Mouse (Mus musculus): Measurements from ENCODE around the gene Gm47841.

Gm47841 gene

GRCm38 (mm10) chr15:101047194-101047555, at the start of gene Gm47841:
TSS of gene Gm47841 (minus strand) at chr15:101047397.
- no peak for DNase-seq

DNA sequence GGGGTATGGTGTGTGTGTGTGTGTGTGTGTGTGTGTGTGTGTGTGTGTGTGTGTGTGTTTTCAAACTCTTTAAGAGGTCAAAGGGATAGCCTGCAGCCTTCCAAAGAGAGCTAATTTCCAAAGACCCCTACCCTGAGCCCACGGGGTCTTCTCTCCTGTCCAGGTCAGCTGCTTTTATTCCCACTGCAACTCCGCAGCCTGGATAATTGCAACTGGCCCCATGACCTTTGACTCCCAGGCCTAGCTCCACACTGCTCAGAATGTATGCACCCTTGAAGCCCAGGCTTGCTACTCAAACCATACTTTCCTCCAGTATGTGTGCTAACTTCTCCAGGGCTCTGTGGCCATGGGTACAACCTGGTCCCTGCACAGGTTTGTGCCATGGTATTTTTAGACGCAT, 48.2 kb upstream of the Gm47841 start:
- DNase-seq, result no peak

DNA sequence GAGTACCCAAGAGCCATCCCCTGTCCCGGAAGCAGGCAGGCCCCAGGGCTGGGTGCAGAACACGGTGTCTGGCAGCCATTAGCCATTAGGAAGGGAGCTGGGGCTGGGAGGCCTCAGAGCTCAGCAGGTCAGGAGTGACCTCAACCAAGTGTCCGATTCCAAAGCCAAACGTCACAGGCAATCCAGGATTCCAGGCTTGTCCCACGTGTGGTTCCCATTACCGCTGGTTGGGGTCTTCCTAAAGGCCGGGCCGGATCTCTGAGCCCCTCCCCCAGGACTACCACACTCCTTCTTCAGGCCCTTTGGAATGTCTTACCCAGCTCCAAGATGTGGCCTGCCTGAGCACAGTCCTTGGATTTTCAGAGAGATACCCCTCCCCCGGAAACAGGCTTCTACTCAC, 47.8 kb upstream of the Gm47841 start:
- DNase-seq, result no peak

DNA sequence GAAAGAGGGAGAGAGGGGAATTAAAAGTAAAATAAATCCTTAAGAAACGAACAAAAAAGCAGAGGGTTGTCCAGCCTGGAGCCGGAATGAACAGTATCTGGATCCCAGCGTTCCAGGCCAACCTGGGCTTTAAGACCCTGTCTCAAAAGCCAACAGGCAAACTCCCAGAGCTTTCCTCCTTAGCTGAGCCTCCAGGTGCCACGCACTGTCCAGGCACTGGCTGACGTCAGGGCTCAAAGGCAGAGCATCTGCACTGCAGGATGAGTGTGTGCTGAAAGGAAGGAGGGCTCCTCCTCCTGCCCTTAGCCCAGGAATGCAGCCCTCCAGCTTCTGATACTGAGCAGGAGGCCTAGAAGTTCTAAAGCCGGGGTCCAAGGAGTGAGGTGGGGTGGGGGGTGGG, 46.8 kb upstream of the Gm47841 start:
- no peak for DNase-seq

DNA sequence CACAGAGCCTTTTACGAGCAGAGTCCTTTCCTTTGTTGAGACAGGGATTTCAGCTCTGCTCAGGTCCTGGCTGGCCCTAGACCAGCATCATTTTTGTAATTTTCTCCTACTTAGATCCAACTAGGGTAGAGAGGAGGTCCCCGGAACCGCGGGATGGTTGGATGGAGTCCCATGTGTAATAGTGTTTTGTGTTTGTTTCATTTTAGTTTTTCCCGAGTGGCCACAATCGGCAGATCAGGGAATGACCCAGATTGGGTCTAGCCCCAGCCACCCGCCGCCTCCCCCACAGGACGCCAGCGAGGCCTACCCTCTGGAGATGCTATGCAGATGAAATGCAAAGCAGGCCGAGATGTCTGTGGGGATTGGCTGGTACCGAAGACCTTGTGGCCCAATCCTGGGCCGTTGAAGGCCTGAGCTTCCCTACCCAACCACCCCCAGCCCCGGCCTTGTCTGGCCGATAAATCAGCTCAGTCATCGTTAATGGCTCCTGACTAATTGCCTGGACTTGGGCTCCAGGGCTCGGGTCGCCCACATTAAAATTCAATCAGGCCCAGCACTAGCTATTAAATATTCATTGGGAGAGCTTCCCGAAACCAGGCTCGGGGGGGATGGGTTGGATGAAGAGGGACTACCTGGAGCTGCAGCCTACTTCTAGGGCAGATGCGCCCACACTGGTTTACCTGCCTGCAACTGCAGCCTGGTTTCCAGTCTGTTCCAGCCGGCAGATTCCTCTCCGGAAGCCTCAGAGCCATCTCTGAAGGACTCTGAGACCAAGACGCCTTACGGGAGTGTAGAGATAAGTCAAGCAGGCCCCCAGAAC, 45.8 kb upstream of the Gm47841 start:
- no peak for DNase-seq

DNA sequence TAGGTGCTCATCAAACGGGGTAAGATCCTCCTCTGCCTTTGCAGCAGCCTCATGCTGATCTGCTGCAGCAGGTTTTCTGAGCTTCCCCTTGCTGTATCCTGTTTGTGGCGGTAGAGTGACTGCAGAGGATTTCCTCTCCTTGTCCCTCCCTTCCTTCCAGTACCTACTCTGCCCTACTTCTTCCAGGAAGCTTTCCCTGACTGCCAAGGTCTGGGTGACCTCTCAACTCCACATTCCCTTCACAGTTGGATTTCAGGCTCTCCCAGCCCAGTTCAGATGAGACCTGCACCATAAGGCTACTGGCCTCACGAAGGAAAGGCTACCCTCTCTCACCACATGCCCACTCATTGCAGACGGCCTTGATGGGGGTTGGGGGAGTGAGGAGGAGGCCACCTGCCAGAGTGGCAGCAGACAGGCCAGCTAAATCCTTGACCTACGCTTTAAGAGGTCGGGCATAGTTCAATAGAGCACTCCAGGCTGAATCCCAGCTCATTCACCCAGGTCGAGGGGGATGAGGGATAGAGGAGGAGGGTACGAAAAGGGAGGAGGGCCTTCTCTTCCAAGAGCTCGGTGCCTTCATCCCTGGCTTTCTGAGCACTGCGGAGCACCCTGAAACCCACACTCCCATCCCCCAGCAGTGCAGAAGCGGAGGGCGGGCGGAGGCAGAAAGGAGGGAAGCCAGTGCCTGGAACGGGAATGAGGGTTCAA, 45.1 kb upstream of the Gm47841 start:
- no peak for DNase-seq

DNA sequence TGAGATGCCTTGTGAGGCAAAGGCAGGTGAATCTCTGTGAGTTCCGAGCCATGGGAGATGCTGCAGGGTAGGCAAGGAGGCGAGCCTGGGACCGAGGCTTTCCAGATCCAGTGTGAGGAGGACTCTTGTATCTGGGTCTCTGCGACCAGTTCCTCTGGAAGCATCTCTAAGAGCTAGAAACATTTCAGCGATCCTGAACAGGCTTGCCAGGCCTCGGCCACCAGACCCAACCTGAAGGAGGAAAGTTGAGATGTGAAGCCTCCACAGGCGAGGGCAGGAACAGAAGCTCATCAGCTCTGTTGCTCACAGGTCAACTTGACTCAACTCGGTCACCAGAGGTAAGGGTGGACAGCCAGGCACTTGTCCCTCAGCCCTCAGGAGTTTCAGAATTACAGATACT, 44.4 kb upstream of the Gm47841 start:
- DNase-seq, result no peak

- DNase-seq, result no peak
Measured at GRCm38 (mm10) chr15:101088291-101088690, 41.1 kb upstream of the Gm47841 start.

DNA sequence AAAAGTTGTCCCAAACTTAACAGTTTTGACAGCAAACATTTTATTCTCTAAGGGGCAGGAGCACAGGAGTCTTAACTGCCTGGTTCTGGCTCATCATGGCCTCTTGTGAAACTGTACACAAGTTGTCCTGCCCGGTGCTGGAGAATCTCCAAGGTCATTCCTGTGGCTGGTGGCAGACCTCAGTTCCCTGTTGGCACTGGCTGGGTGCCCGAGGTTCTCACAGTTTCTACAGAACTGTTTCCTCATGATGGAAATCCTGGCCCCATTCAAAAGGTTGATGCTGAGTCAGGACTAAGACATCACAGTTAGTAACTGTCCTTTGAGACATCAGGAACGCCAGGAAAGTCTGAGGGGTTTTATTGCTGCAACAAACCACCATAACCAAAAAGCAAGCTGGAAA, 39.8 kb upstream of the Gm47841 start:
- no peak for DNase-seq

DNA sequence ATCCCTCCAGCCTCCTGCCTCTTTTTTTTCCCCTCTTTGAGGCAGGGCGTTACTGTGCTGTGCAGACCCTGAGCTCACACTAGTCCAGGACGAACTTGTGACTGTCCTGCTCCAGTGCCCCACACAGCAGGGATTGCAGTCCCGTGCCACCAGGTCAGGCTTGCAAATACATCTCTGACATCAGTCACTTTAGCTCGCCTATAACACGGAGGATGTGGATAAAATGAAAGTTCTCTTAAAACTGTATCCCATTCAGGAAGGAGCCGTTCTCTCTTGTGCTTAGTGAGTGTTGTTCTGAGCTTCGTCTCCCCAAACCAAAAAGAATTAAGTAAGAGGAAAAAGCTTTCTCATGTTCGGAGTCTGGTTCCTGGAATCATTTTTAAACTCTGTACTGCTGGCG, 39.3 kb upstream of the Gm47841 start:
- DNase-seq, result no peak

DNA sequence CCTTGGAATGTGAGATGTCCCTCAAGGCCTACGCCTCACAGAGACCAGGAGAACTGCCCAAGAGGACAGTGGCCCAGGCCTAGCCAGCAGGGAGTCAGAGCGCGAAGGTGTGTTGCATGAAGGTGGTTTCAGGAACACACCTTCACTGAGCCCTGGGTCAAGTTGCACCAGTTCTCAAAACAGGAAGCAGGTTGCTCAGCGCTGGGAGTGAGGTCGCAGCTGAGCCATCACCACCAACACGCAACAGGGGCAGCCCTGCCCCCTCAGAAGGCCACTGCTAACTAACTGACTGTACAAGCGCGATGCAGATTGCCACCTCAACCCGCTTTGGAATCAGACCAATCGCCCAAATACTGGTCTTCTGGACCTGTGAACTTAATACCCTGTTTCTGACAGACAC, 37.3 kb upstream of the Gm47841 start:
- no peak for DNase-seq

- DNase-seq, result no peak
Measured at GRCm38 (mm10) chr15:101082236-101082635, 35.0 kb upstream of the Gm47841 start.

GRCm38 (mm10) chr15:101081035-101081548, 33.9 kb upstream of the Gm47841 start:
- no peak for DNase-seq

GRCm38 (mm10) chr15:101080031-101080520, 32.9 kb upstream of the Gm47841 start:
- no peak for DNase-seq

DNA sequence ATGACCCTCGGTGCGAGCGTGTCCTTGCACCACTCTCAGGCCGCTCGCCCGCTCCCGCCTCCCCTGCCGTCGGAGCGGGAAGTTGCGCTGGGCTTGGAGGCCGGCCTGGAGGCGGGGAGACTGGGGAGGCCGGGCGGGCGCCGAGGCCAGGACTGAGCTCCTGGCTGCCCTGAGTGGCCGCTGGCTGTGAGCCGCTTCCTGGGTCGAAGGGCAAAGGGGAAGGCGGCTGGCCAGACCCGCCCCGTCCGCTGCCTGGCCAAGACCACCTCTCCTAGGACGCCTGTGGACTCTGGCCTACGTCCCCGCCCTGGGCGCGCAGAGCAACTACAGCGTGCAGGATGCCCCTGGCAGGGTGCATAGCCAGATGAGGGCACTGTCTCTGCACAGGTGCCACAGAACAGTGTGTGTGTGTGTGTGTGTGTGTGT, 31.5 kb upstream of the Gm47841 start:
- DNase-seq, result peak; percentile 33 to 48

GRCm38 (mm10) chr15:101077813-101078730, 30.9 kb upstream of the Gm47841 start, which contains the start of gene Fignl2:
TSS of gene Fignl2 (minus strand) at chr15:101078567.
- DNase-seq, result no peak

GRCm38 (mm10) chr15:101077001-101077812, 30.0 kb upstream of the Gm47841 start:
- DNase-seq, result no peak

DNA sequence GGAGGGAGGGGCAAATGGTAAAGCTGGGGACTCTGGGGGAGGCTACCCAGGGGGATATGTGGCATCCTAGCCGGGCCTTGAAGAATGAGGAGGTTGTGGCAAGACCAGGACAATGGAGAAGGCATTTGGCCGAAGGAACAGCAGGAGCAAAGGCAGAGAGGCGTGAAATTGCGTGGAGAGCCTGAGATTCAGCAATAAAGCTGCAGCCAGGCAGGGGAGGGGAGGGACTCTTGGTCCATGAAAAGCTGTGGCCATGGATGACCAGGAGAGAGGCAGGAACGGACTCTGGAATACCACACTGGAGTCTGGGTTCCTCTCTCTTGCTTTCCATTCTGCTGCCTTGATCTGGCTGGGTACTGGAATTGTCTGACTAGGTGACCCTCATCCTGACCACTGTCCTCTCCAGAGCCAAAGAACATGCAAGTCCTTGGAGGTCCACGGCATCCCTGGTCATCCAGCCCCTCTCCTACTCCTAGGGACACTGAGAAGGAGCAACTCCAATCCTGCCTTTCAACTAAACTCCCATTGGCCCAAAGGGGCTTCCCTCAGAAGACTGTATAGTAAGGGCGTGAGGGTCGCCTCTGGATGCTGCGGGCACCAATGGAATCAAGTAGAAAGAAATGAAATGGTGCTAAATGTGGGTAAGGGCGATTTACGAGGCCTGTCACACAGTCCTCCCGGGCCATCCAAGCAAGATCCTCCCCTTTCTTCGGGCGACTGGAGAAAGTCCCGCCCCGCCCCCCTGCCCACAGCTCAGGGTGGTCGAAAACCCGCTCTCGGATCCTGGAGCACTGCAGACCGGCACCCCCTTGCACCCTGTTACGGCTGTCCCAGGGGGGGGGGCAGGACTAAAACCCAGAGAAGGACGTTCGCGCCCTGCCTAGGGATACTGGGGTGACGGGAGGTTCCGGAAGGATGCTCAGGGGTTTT, 29.1 kb upstream of the Gm47841 start:
- no peak for DNase-seq

- no peak for DNase-seq
Measured at GRCm38 (mm10) chr15:101075656-101076055, 28.5 kb upstream of the Gm47841 start.

- DNase-seq, result no peak
Measured at GRCm38 (mm10) chr15:101075150-101075549, 28.0 kb upstream of the Gm47841 start.

DNA sequence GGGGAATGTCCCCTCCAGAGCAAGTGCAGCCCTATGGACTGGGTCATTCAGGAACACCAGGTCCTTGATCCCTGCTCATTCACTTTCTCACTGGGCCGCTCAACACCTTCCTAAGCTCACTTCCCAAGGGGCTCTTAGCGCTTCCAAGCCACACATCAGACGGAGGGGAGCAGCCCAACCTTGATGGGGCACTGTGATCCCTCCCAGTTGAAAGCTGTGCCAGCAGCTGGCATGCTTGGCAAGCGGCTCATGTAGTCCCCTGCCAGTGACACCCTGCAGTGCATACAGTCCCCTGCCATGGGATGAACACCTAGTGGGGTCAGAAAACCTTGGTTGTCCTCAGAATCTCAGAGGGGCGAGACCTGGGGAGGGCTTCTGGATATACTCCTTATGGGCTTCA, 26.9 kb upstream of the Gm47841 start:
- DNase-seq, result no peak
